Mouse (Mus musculus): Measurements from ENCODE around the gene Lamb3. TPM values are rescaled to one million over a fixed set of nuclear protein-coding genes. Genes with fewer than 3 reads are reported as not detected.

Lamb3 gene
- total and polyA plus RNA-seq, 3 experiments = 10.1 to 14.6 (median 12.3) TPM

DNA sequence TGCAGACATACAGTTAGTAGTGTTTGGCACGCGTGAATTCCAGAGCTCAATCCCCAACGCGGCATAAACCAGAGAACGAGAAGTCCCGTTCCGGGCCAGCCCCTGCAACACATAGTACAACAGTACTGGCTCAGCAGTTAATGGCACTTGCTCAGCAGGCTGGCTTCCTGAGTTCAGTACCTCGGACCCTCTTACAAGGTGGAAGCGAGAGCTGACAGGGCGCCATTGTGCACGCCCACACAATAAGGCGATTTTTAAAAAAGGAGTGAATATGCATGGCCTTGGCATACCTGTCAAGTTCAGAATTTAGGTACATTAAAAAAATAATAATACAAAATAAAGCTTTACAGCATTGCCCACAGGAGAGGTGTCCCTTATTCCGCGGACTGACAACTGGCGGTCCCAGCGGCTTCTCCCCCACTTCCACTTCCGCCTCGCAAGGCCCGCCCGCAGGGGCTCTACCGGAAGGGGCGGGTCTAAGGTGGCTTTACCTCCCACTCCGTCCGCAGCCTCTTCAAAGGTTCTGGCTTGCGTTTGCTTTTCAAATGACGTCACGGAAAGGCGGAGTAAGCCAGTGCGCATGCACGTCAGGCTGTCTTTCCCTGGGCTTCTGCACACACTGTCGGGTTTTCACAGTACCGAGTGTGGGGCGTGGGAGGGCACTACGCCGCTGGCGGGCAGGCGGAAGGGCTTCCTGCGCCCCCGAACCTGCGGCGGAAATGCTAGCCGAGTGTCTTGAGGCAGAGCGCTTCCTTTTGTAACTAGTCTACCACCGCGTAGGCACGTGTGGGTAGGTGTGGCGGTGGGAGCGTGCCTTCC is 34.3 kb upstream of the Lamb3 start (continued):
- TF ChIP-seq ZC3H11A (IDR thresholded peaks at IDR 0.05; ENCODE audit: low read depth, low read length) (no peak), PAX5 (IDR thresholded peaks at IDR 0.05; ENCODE audit: low read length) (no peak), RAD21 (IDR thresholded peaks at IDR 0.05; ENCODE audit: low read depth, low read length) (no peak), USF1 (IDR thresholded peaks at IDR 0.05; ENCODE audit: low read depth, low read length) (no peak), UBTF (IDR thresholded peaks at IDR 0.05; ENCODE audit: low read depth, low read length) (no peak), MAZ (IDR thresholded peaks at IDR 0.05; ENCODE audit: low read depth, low read length) (peak; percentile 78; the same call in 1 of the 2 replicates), SIN3A (IDR thresholded peaks at IDR 0.05; ENCODE audit: low read length) (peak; percentile 94), ELF1 (IDR thresholded peaks at IDR 0.05; ENCODE audit: low read depth, low read length) (peak; percentile 94), ZNF384 (IDR thresholded peaks at IDR 0.05; ENCODE audit: low read depth, low read length) (no peak), MXI1 (IDR thresholded peaks at IDR 0.05; ENCODE audit: low read depth, low read length) (peak; percentile 88), JUN (IDR thresholded peaks at IDR 0.05; ENCODE audit: insufficient read depth, low read depth, low read length) (peak; percentile 55), ETS1 (conservative IDR thresholded peaks at IDR 0.05; ENCODE audit: low read depth, low read length) (peak; percentile 46; the same call in 1 of the 2 replicates), USF2 (conservative IDR thresholded peaks at IDR 0.05; ENCODE audit: low read depth, low read length) (no peak), BHLHE40 (IDR thresholded peaks at IDR 0.05; ENCODE audit: low read depth, low read length) (peak; percentile 94), POLR2A (IDR thresholded peaks at IDR 0.05; ENCODE audit: low read depth, low read length) (peak; percentile 94)

DNA sequence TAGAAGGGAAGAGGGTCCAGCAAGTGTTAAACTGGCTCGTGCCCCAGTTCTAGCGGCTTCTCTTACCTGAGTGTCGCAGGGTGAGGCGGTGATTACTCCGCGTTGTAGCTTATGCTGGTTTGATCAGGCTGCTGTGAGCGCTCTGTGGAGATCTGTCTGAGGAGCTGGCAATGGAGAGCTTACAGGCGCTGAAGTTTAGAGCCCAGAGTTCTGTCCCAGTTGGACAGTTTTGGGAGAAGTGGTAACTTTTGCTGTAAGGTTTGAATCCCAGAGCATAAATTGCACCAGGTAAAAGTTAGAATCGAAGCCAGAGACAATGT is 33.7 kb upstream of the Lamb3 start:
- H3K4me1 ChIP-seq (ENCODE audit: control insufficient read depth in 1 of 2, insufficient read depth in 2 of 2) = peaks cover 6 to 55% of the 10 kb centered on the region in 2 experiments
- peaks cover 17% of the 10 kb centered on the region; the same call in 1 of the 2 replicates for H3K79me2 ChIP-seq (replicated peaks; ENCODE audit: control insufficient read depth, extremely low read depth, insufficient read depth, poor library complexity, severe bottlenecking)
- dilution Hi-C loops (cut with MboI; ENCODE audit: extremely low pct_ligation_motif_present, extremely low pct_unique_long_range_greater_than_20kb, low sequenced_read_pairs) = no loop called here
- H3K36me3 ChIP-seq (replicated peaks in 1 of 2; ENCODE audit: control insufficient read depth in 1 of 2, insufficient read depth in 1 of 2, low read length in 1 of 2) = peaks cover 5 to 36% of the 10 kb centered on the region in 2 experiments
- H3K27me3 ChIP-seq (replicated peaks) = no peaks in the 10 kb centered on the region
- no peak for TF ChIP-seq NELFE (IDR thresholded peaks at IDR 0.05; ENCODE audit: low read depth, low read length)
- TF ChIP-seq POLR2AphosphoS2 (IDR thresholded peaks at IDR 0.05; ENCODE audit: low read depth, low read length) = no peak
- no peak for TF ChIP-seq UBTF (IDR thresholded peaks at IDR 0.05; ENCODE audit: low read depth, low read length)
- no peak for TF ChIP-seq SMC3 (IDR thresholded peaks at IDR 0.05; ENCODE audit: low read depth, low read length)
- no peak for TF ChIP-seq KAT2A (IDR thresholded peaks at IDR 0.05; ENCODE audit: insufficient replicate concordance, low read length)
- no peak for TF ChIP-seq HCFC1 (IDR thresholded peaks at IDR 0.05; ENCODE audit: low read depth, low read length)
- TF ChIP-seq ZKSCAN1 (IDR thresholded peaks at IDR 0.05; ENCODE audit: borderline replicate concordance, low read depth, low read length) = no peak
- TF ChIP-seq SIN3A (IDR thresholded peaks at IDR 0.05; ENCODE audit: low read length) = no peak; the same call in 1 of the 2 replicates
- no peak for TF ChIP-seq E2F4 (IDR thresholded peaks at IDR 0.05; ENCODE audit: insufficient replicate concordance, low read depth, low read length)
- no peak for TF ChIP-seq MAZ (IDR thresholded peaks at IDR 0.05; ENCODE audit: low read depth, low read length)
- TF ChIP-seq ELF1 (IDR thresholded peaks at IDR 0.05; ENCODE audit: low read depth, low read length) = no peak
- TF ChIP-seq ETS1 (conservative IDR thresholded peaks at IDR 0.05; ENCODE audit: low read depth, low read length) = no peak
- TF ChIP-seq RCOR1 (conservative IDR thresholded peaks at IDR 0.05; ENCODE audit: low read depth, low read length) = no peak
- no peak; the same call in 1 of the 2 replicates for TF ChIP-seq MAX (IDR thresholded peaks at IDR 0.05; ENCODE audit: low read length)
- TF ChIP-seq JUND (conservative IDR thresholded peaks at IDR 0.05; ENCODE audit: low read depth, low read length) = no peak
- no peak for TF ChIP-seq NRF1 (IDR thresholded peaks at IDR 0.05; ENCODE audit: low read depth, low read length)
- TF ChIP-seq MXI1 (IDR thresholded peaks at IDR 0.05; ENCODE audit: low read depth, low read length) = no peak
- H3K4me3 ChIP-seq (replicated peaks in 1 of 3; ENCODE audit: low read depth in 2 of 3, low read length in 2 of 3, poor library complexity in 1 of 3) = peak overlapping the region; percentile 81 to 96 (median 85)
- peak overlapping the region; percentile 83 for H3K27ac ChIP-seq (ENCODE audit: insufficient read depth, low read depth)
- DNase-seq (ENCODE audit: extremely low read depth) = no peak
- peak overlapping the region; percentile 61 for H3K4me2 ChIP-seq (ENCODE audit: insufficient read depth, low read depth, poor library complexity, severe bottlenecking)
- no peaks in the 10 kb centered on the region for H3K9me3 ChIP-seq (replicated peaks; ENCODE audit: low read length)
- in situ Hi-C loops (cut with MboI; ENCODE audit: low pct_ligation_motif_present, low pct_unique_long_range_greater_than_20kb, low sequenced_read_pairs) = no loop called here
- H3K9ac ChIP-seq (ENCODE audit: insufficient read depth, low read depth) = peak overlapping the region; percentile 89

Measured in CH12.LX (cell line).